Mouse (Mus musculus) left cerebral cortex, postnatal 14 days (tissue): ENCODE measurements around the gene Pramel1. TPM values are rescaled to one million over a fixed set of nuclear protein-coding genes. Genes with fewer than 3 reads are reported as not detected.
"Not testable (repeated sequence)": the region's sequence is repeated elsewhere in the genome, so short reads cannot be mapped to it uniquely, and the experiment has no call there.

Source experiments
- DNase-seq, 2 experiments: peaks; one replicate each; pipeline ENCODE4 v3.0.0; 2021 to 2022; ENCODE audit warnings: low spot score in 2 of 2, mixed read lengths in 1 of 2
- intact Hi-C: fragments of 180-260 bp; cut with DNase I; formaldehyde crosslinking; loops from one replicate; pipeline ENCODE4 v1.15.1; 2025
- long read RNA-seq, 2 experiments: library from polyadenylated mRNA; stranded (forward); transcript quantifications; one replicate each; pipeline ENCODE4 v2.0.0; 2021
- total RNA-seq, 2 experiments: library from RNA; stranded (reverse); gene quantifications; 2 replicates each; pipeline ENCODE4 v1.2.3; 2021

The Pramel1 gene
- under 1 TPM in 1 of 2 experiments, not detected in 1; 0.11 TPM for total RNA-seq
- long read RNA-seq, experiment 1 = 0 reads
- long read RNA-seq, experiment 2 = 0 reads

- intact Hi-C loops = no loop called here
- DNase-seq = no peak
Observed at GRCm38 (mm10) chr4:143394181-143394580, at the start of gene Pramel1. Pramel1 (plus strand) TSS chr4:143394428.

- intact Hi-C loops, DNase-seq: not testable (repeated sequence)
Observed at GRCm38 (mm10) chr4:143345491-143345890, 48.7 kb upstream of the Pramel1 start.

- DNase-seq = no peak
- intact Hi-C loops = no loop called here
Observed at GRCm38 (mm10) chr4:143348678-143349077, 45.5 kb upstream of the Pramel1 start.

- intact Hi-C loops = no loop called here
- no peak for DNase-seq
Observed at GRCm38 (mm10) chr4:143349484-143349906, 44.7 kb upstream of the Pramel1 start, which contains the start of gene Lrrc38. Lrrc38 (plus strand) TSS chr4:143349757.

- no peak for DNase-seq
- intact Hi-C loops = no loop called here
Observed at GRCm38 (mm10) chr4:143350047-143351015, 43.9 kb upstream of the Pramel1 start.

- intact Hi-C loops = no loop called here
- DNase-seq = no peak
Observed at GRCm38 (mm10) chr4:143352301-143352700, 41.9 kb upstream of the Pramel1 start.

- intact Hi-C loops = no loop called here
- DNase-seq = no peak
Observed at GRCm38 (mm10) chr4:143361520-143361919, 32.7 kb upstream of the Pramel1 start.

- intact Hi-C loops = no loop called here
- DNase-seq = no peak
Observed at GRCm38 (mm10) chr4:143366415-143367041, 27.7 kb upstream of the Pramel1 start.

- intact Hi-C loops = loop anchor here (5.0 kb wide), 1 partner anchor 352 kb away; no protein-coding TSS in a partner anchor
- DNase-seq = no peak
Observed at GRCm38 (mm10) chr4:143379480-143379879, 14.7 kb upstream of the Pramel1 start.

GRCm38 (mm10) chr4:143379931-143380715 is 14.1 kb upstream of the Pramel1 start:
- peak; percentile 27 to 43 for DNase-seq
- intact Hi-C loops = loop anchor here (1.0 to 5.0 kb wide), 3 partner anchors 55 to 353 kb away; no protein-coding TSS in a partner anchor

GRCm38 (mm10) chr4:143380716-143381004 is 13.6 kb upstream of the Pramel1 start:
- intact Hi-C loops = loop anchor here (1.0 to 5.0 kb wide), 2 partner anchors 55 to 123 kb away; no protein-coding TSS in a partner anchor

GRCm38 (mm10) chr4:143382163-143382562 is 12.1 kb upstream of the Pramel1 start:
- no peak for DNase-seq
- intact Hi-C loops = loop anchor here (5.0 kb wide), 1 partner anchor 125 kb away; no protein-coding TSS in a partner anchor

More at GRCm38 (mm10) chr4:143380716-143381004, 13.6 kb upstream of the Pramel1 start:
- DNase-seq = peak; percentile 27 to 58

GRCm38 (mm10) chr4:143383646-143384045 is 10.6 kb upstream of the Pramel1 start:
- DNase-seq = peak in 1 of 2 experiments; percentile 35
- intact Hi-C loops = loop anchor here (5.0 kb wide), 1 partner anchor 126 kb away; no protein-coding TSS in a partner anchor

GRCm38 (mm10) chr4:143388955-143389702 is 5.1 kb upstream of the Pramel1 start:
- peak; percentile 22 to 25 for DNase-seq
- intact Hi-C loops = no loop called here

- DNase-seq = no peak
- intact Hi-C loops = no loop called here
Observed at GRCm38 (mm10) chr4:143411566-143412218, 17.5 kb downstream of the Pramel1 start.

- DNase-seq = peak; percentile 90 to 95
- intact Hi-C loops = no loop called here
Observed at GRCm38 (mm10) chr4:143412219-143413092, 18.2 kb downstream of the Pramel1 start, which contains the start of gene Pramef8. Pramef8 (plus strand) TSS chr4:143412426.

- no peak for DNase-seq
- intact Hi-C loops = no loop called here
Observed at GRCm38 (mm10) chr4:143413621-143414020, 19.4 kb downstream of the Pramel1 start.
